Mouse (Mus musculus) olfactory bulb, adult 2 months (tissue): ENCODE results near the gene Tmem127. TPM values are rescaled to one million over a fixed set of nuclear protein-coding genes. Genes with fewer than 3 reads are reported as not detected.
A peak's percentile ranks its signal among the peaks of the same experiment; 100 is the strongest.
"Not testable (repeated sequence)": the region's sequence is repeated elsewhere in the genome, so short reads cannot be mapped to it uniquely, and the experiment has no call there.

Source experiments
- H3K27ac ChIP-seq: fragments of 200-500 bp; 2 replicates; pipeline ENCODE4 v1.5.1; 2012; ENCODE audit warnings: low read depth, low read length; ENCODE audit not compliant: insufficient read depth
- H3K4me1 ChIP-seq: fragments of 200-500 bp; 2 replicates; pipeline ENCODE4 v1.6.1; 2012; ENCODE audit warnings: low read length; ENCODE audit not compliant: control insufficient read depth, insufficient read depth
- H3K4me3 ChIP-seq: fragments of 200-500 bp; 2 replicates; pipeline ENCODE4 v1.5.1; 2012; ENCODE audit warnings: mild to moderate bottlenecking, low read depth, low read length, moderate library complexity; ENCODE audit not compliant: insufficient read depth
- CTCF ChIP-seq: fragments of 200-500 bp; IDR thresholded peaks from 2 replicates; pipeline ENCODE4 v1.5.1; 2012; ENCODE audit warnings: low read depth, mild to moderate bottlenecking, low read length, moderate library complexity; ENCODE audit not compliant: insufficient read depth
- POLR2A ChIP-seq: fragments of 200-500 bp; IDR thresholded peaks from 2 replicates; pipeline ENCODE4 v1.6.1; 2012; ENCODE audit warnings: mild to moderate bottlenecking, low read depth, low read length, moderate library complexity; ENCODE audit not compliant: insufficient read depth
- WGBS: fragments of 180-500 bp; shearing (Covaris S2); methylation state at CpG from one replicate; pipeline ENCODE4 v1.1.7; 2018; 5-methylcytosine and 5-hydroxymethylcytosine counted together
- polyA plus RNA-seq: library from polyadenylated mRNA; stranded (reverse); fragments of >200 nt; gene quantifications from 2 replicates; pipeline ENCODE4 v1.2.4, GENCODE M21; 2012; ENCODE audit warnings: low replicate concordance; ENCODE audit not compliant: missing spikeins, insufficient read depth, insufficient read length

The Tmem127 gene
- not detected in 2 replicates for polyA plus RNA-seq

- TF ChIP-seq CTCF (no peak), POLR2A (peak; percentile 42)
- under 1% methylated on average over 53 of the region's 53 CpGs for WGBS
- H3K4me1 ChIP-seq, result peaks cover 17% of the 10 kb centered on the region
- peak within 1 kb of the TSS; percentile 27; the same call in 1 of the 2 replicates for H3K27ac ChIP-seq
- H3K4me3 ChIP-seq, result peak within 1 kb of the TSS; percentile 85
Observed at GRCm38 (mm10) chr2:127247592-127248333, at the start of gene Tmem127, which contains the start of gene Ciao1. Tmem127 (plus strand) TSS chr2:127247908. Ciao1 (minus strand) TSS chr2:127247816.

- H3K4me1 ChIP-seq, result peaks cover 3% of the 10 kb centered on the region; the same call in 1 of the 2 replicates
- H3K4me3 ChIP-seq, result no peak overlapping the region
- TF ChIP-seq CTCF, result no peak
- TF ChIP-seq POLR2A, result no peak
- WGBS, result 30% methylated on average over 3 of the region's 3 CpGs
- H3K27ac ChIP-seq, result no peak overlapping the region
Observed at GRCm38 (mm10) chr2:127204932-127205331, 42.8 kb upstream of the Tmem127 start.

GRCm38 (mm10) chr2:127205936-127206335 is 41.8 kb upstream of the Tmem127 start:
- H3K27ac ChIP-seq, H3K4me3 ChIP-seq, H3K4me1 ChIP-seq: not testable (repeated sequence)
- WGBS, result 88% methylated on average over 4 of the region's 4 CpGs

- Histone ChIP-seq H3K27ac (no peak overlapping the region), H3K4me1 (peaks cover 3% of the 10 kb centered on the region; the same call in 1 of the 2 replicates), H3K4me3 (no peak overlapping the region)
- 95% methylated on average over 2 of the region's 2 CpGs for WGBS
- TF ChIP-seq CTCF (no peak), POLR2A (no peak)
Observed at GRCm38 (mm10) chr2:127206916-127207315, 40.8 kb upstream of the Tmem127 start.

GRCm38 (mm10) chr2:127207547-127208451 is 39.9 kb upstream of the Tmem127 start, which contains the start of the genes 1810024B03Rik and Snrnp200:
1810024B03Rik (minus strand) TSS chr2:127208280.
Snrnp200 (plus strand) TSS chr2:127208386.
- peak within 1 kb of the TSS; percentile 78 for H3K4me3 ChIP-seq
- peaks cover 3% of the 10 kb centered on the region; the same call in 1 of the 2 replicates for H3K4me1 ChIP-seq
- WGBS, result 12% methylated on average over 36 of the region's 36 CpGs
- peak within 1 kb of the TSS; percentile 9; the same call in 1 of the 2 replicates for H3K27ac ChIP-seq
- no peak for TF ChIP-seq CTCF
- TF ChIP-seq POLR2A, result no peak

- 0% methylated on average over 17 of the region's 17 CpGs for WGBS
- 0 out of 2 replicates have a peak, but pooled peaks have one; percentile 59 for TF ChIP-seq POLR2A
- no peak for TF ChIP-seq CTCF
- Histone ChIP-seq H3K4me1 (peaks cover 3% of the 10 kb centered on the region; the same call in 1 of the 2 replicates), H3K27ac (peak overlapping the region; percentile 9; the same call in 1 of the 2 replicates), H3K4me3 (peak overlapping the region; percentile 78)
Observed at GRCm38 (mm10) chr2:127208452-127208769, 39.3 kb upstream of the Tmem127 start.

- no peak overlapping the region for H3K4me3 ChIP-seq
- H3K4me1 ChIP-seq, result peaks cover 3% of the 10 kb centered on the region; the same call in 1 of the 2 replicates
- H3K27ac ChIP-seq, result no peak overlapping the region
- no peak for TF ChIP-seq POLR2A
- TF ChIP-seq CTCF, result no peak
- 93% methylated on average over 11 of the region's 11 CpGs for WGBS
Observed at GRCm38 (mm10) chr2:127210701-127211100, 37.0 kb upstream of the Tmem127 start.

GRCm38 (mm10) chr2:127217746-127218145 is 30.0 kb upstream of the Tmem127 start:
- H3K4me3 ChIP-seq, result no peak overlapping the region
- no peak for TF ChIP-seq POLR2A
- TF ChIP-seq CTCF, result no peak
- H3K27ac ChIP-seq, result no peak overlapping the region
- WGBS, result 96% methylated on average over 5 of the region's 5 CpGs
- H3K4me1 ChIP-seq, result no peaks in the 10 kb centered on the region
